Mouse (Mus musculus) lung, adult 2 months (tissue): ENCODE data around the gene Gm10964.

Experiments used
- CTCF ChIP-seq: fragments of 200-500 bp; IDR thresholded peaks from 2 replicates; pipeline ENCODE4 v1.5.1; 2011; ENCODE audit warnings: mild to moderate bottlenecking, low read length, control low read depth; ENCODE audit not compliant: insufficient read depth
- POLR2A ChIP-seq: fragments of 200-500 bp; IDR thresholded peaks from 2 replicates; pipeline ENCODE4 v1.6.1; 2011; ENCODE audit warnings: low read depth, mild to moderate bottlenecking, control low read depth, low read length, borderline replicate concordance; ENCODE audit errors: extremely low read depth

DNA sequence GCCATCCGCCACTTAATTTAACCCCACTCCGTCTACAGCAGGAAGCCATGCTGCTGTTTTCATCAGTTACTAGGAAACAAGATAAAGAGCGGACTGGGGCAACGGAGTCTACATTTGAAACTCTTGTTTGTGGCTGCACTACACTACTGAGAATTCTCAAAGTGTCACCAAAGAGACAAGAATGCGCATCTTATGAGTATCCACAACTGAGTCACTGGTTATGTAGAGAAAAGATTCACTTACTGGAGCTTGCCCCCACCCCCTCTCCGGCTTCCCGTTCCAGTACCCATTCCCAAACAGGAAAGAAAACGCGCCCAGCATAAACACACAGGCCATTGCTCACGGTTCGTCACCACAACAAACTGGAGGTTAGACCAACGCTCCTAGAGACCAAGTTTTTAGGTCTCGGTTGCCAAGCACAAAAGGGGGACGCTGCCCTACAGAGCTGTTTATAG is 50.8 kb downstream of the Gm10964 start:
- TF ChIP-seq CTCF (no peak), POLR2A (no peak)
